Mouse (Mus musculus) testis, adult 2 months (tissue): ENCODE results near the gene Gm34302. TPM values are rescaled to one million over a fixed set of nuclear protein-coding genes. Genes with fewer than 3 reads are reported as not detected.

Source experiments
- H3K27ac ChIP-seq: fragments of 200-500 bp; 2 replicates; pipeline ENCODE4 v1.5.1; 2012; ENCODE audit warnings: low read depth, low read length; ENCODE audit not compliant: control insufficient read depth, insufficient read depth
- H3K27me3 ChIP-seq: fragments of 200-500 bp; 2 replicates; pipeline ENCODE4 v1.6.1; 2012; ENCODE audit warnings: mild to moderate bottlenecking, low read length, moderate library complexity; ENCODE audit not compliant: control insufficient read depth, insufficient read depth
- H3K36me3 ChIP-seq: fragments of 200-500 bp; 2 replicates; pipeline ENCODE4 v1.6.1; 2012; ENCODE audit warnings: mild to moderate bottlenecking, low read length; ENCODE audit not compliant: control insufficient read depth, insufficient read depth
- H3K4me1 ChIP-seq: fragments of 200-500 bp; 2 replicates; pipeline ENCODE4 v1.6.1; 2012; ENCODE audit warnings: low read length; ENCODE audit not compliant: control insufficient read depth, insufficient read depth
- H3K4me3 ChIP-seq: fragments of 200-500 bp; 2 replicates; pipeline ENCODE4 v1.5.1; 2012; ENCODE audit warnings: low read depth, mild to moderate bottlenecking, low read length, moderate library complexity, mixed read lengths; ENCODE audit not compliant: control insufficient read depth
- CTCF ChIP-seq: fragments of 200-500 bp; IDR thresholded peaks from 2 replicates; pipeline ENCODE4 v1.5.1; 2012; ENCODE audit warnings: low read depth, mild to moderate bottlenecking, inconsistent platforms, low read length, moderate library complexity; ENCODE audit not compliant: control insufficient read depth, insufficient read depth, insufficient replicate concordance
- POLR2A ChIP-seq: fragments of 200-500 bp; IDR thresholded peaks from 2 replicates; pipeline ENCODE4 v1.6.1; 2012; ENCODE audit warnings: low read depth, mild to moderate bottlenecking, inconsistent platforms, low read length, moderate library complexity; ENCODE audit not compliant: control insufficient read depth
- polyA plus RNA-seq: library from polyadenylated mRNA; depleted of rRNA; stranded (reverse); fragments of >200 nt; gene quantifications from 2 replicates; pipeline ENCODE4 v1.2.3, GENCODE M21; 2012; rRNA removed

The Gm34302 gene
- polyA plus RNA-seq, 1 experiment, result not detected

DNA sequence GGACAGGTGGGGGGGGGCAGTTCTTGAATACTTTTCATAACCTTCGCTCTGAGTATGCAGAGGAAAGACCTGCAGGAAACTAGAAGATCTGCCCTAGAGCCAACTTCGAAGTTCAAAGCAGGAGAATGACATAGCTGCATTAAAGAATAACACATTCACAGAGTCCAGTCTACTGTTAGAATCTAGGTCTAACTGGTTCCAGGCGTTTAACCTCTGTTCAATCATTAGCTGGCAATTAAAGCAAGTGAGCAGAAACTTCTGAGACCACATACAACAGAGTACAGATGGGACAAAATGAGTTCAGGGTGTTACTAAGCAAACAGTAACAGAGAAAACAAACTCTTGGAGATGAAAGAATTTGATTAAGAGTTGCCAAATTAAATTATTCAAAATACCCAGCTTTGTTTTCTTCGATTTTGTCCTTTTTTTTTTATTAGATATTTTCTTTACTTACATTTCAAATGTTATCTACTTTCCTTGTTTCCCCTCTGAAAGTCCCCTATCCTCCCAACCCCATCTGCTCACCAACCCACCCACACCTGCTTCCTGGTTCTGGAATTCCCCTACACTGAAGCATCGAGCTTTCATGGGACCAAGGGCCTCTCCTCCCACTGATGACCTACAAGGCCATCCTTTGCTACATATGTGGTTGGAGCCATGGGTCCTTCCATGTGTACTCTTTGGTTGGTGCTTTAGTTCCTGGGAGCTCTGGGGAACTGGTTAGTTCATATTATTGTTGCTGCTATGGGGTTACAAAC lies 11.1 kb upstream of the Gm34302 start:
- Histone ChIP-seq H3K36me3 (no peaks in the 10 kb centered on the region), H3K27me3 (no peaks in the 10 kb centered on the region), H3K4me3 (no peak overlapping the region), H3K27ac (no peak overlapping the region), H3K4me1 (no peaks in the 10 kb centered on the region)
- TF ChIP-seq CTCF (no peak), POLR2A (no peak)

DNA sequence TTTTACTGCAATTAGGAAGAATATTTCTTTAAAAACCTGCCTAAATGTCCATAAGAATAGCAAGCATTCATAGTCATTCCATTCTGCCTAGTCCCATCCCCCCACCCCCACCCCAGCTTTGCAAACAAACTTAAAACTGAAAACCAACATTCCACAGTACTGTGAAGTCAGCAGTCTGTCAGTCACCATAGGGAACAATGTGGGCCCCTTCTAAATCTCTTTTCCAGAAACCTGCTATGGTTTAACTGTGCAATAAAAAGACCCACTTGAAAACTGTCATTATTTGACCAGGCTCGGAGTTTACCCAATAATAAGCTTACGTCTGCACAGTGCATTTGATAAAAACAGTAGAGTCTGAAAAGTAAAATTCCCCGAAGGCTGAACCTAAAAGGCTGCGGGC lies 9.9 kb upstream of the Gm34302 start:
- TF ChIP-seq POLR2A (no peak), CTCF (no peak)
- H3K36me3 ChIP-seq, result no peaks in the 10 kb centered on the region
- H3K4me1 ChIP-seq, result no peaks in the 10 kb centered on the region
- no peak overlapping the region for H3K4me3 ChIP-seq
- H3K27me3 ChIP-seq, result no peaks in the 10 kb centered on the region
- no peak overlapping the region for H3K27ac ChIP-seq

DNA sequence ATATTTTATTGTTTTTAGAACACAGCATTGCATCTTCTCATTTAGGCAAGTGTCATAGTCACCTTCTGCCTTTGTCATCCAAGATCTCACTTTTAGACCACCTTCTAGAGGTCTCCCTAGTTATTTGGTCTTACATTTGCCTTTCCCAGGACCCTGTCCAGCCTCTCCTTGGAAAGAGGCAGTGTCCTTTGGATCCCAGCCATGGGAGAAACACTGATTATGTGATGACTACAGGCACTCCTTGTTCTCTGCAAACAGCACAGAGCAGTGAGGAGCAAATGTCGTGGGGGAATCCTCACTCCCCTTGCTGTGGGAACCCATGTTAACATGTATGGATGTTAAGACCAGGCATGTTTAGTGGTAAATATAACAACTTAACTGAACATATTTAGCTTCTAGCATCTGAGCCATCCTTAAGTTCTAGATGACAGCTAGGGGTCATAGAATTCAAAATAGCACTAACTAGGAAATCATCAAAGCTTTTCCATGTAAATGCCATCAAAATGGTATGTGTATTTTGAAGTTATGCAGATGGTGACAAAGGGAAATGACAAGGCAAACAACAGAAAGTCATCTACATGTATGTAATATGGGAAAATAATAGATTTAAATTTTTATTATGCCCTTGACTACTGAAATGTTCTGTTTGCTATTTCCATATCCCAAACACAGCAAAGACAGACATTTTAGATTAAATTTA lies 43.1 kb downstream of the Gm34302 start:
- no peaks in the 10 kb centered on the region for H3K4me1 ChIP-seq
- H3K27ac ChIP-seq, result no peak overlapping the region
- TF ChIP-seq POLR2A (no peak), CTCF (no peak)
- no peaks in the 10 kb centered on the region for H3K36me3 ChIP-seq
- H3K27me3 ChIP-seq, result no peaks in the 10 kb centered on the region
- no peak overlapping the region for H3K4me3 ChIP-seq

DNA sequence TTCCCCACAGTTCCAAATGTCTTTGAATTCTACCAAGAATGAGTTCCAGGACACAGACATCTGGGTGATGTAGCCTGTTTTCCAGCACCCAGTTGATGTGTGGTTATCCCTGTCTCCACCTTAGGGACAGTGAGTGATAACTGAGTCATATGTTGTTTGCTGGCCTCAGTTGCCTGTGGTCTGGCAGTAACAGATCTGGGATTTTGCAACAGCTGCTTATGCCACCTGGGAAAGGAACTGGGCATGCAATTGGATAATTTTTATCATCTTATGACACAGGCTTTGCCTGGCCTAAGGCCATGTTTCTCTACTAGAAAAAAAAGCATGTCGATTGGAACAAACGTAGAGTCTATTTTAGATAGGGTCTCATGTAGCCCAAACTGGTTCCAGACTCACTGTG lies 43.9 kb downstream of the Gm34302 start:
- H3K27me3 ChIP-seq, result no peaks in the 10 kb centered on the region
- no peak overlapping the region for H3K4me3 ChIP-seq
- TF ChIP-seq CTCF (no peak), POLR2A (no peak)
- 0 out of 2 replicates have a peak overlapping the region, but pooled peaks have one; percentile 13 for H3K27ac ChIP-seq
- no peaks in the 10 kb centered on the region for H3K4me1 ChIP-seq
- H3K36me3 ChIP-seq, result no peaks in the 10 kb centered on the region

DNA sequence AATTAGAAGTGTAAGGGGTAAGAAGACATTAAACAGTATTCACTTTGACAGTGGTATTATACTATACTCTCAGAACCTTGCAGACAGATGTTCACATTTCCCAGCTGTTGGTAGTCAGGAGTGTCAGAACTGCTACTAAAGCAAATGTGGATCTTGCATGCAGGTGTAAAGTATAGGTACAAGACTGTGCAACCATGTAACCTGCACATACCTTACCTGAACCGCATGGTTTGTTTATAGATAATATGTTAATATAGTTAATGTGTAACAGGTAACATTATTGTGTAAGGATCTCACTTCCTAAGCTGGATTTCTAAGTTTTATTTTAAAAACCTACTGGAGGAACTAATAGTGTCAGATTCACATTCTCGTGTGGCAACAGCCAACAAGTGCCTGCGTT lies 44.8 kb downstream of the Gm34302 start:
- Histone ChIP-seq H3K4me1 (no peaks in the 10 kb centered on the region), H3K4me3 (no peak overlapping the region), H3K27me3 (no peaks in the 10 kb centered on the region), H3K36me3 (no peaks in the 10 kb centered on the region), H3K27ac (no peak overlapping the region)
- no peak for TF ChIP-seq CTCF
- TF ChIP-seq POLR2A, result no peak

Other genes with a start within 250 kb of the Gm34302 start
- 1.4 and 2.4 TPM in 2 replicates for gene Mme, start 242.3 kb downstream of the Gm34302 start, polyA plus RNA-seq